Mouse (Mus musculus) large intestine, adult 2 months (tissue): Measurements from ENCODE around the gene Cxcr3. TPM values are rescaled to one million over a fixed set of nuclear protein-coding genes. Genes with fewer than 3 reads are reported as not detected.

Source experiments
- polyA plus RNA-seq: library from polyadenylated mRNA; depleted of rRNA; stranded (reverse); fragments of >200 nt; gene quantifications from 2 replicates; pipeline ENCODE4 v1.2.3, GENCODE M21; 2012; rRNA removed

Cxcr3 gene
- polyA plus RNA-seq, 1 experiment: 4.1 TPM

Other genes with a start within 250 kb of the Cxcr3 start
- 3.0 and 5.0 TPM in 2 replicates for gene Taf1, start 201.5 kb downstream of the Cxcr3 start, polyA plus RNA-seq
- 29.8 and 77.5 TPM in 2 replicates for gene Ogt, start 94.2 kb downstream of the Cxcr3 start, polyA plus RNA-seq
- gene Gm4779, start 60.2 kb upstream of the Cxcr3 start, polyA plus RNA-seq: 0.08 TPM in 1 of 2 replicates, not detected in the other
- not detected in 2 replicates for gene 8030474K03Rik, start 60.4 kb upstream of the Cxcr3 start, polyA plus RNA-seq
- 0.41 and 0.45 TPM in 2 replicates for gene Nhsl2, start 115.1 kb upstream of the Cxcr3 start, polyA plus RNA-seq